Mouse (Mus musculus) lung, embryonic 14.5 days (tissue): ENCODE measurements at regions not wholly inside any gene's neighbourhood (a gene's known extent, or its start where the extent isn't known, plus 50 kb on each side); places are given as distances from the start of the nearest gene placed in this dataset.

Experiments used
- ATAC-seq: fragments of 200-750 bp; cut with Nextera tagmentation; 2 replicates; pipeline ENCODE4 v1.8.0; 2017; ENCODE audit warnings: mild to moderate bottlenecking, moderate TSS enrichment, moderate library complexity; ENCODE audit not compliant: insufficient read depth
- DNase-seq: peaks from one replicate; pipeline ENCODE4 v3.0.0-alpha.2; 2015
- H3K27ac ChIP-seq: fragments of 300-500 bp; sonication (generic); 2 replicates; pipeline ENCODE4 v1.5.1; 2014; ENCODE audit warnings: low read depth, mild to moderate bottlenecking, moderate library complexity
- H3K27me3 ChIP-seq: fragments of 300-500 bp; sonication (generic); 2 replicates; pipeline ENCODE4 v1.6.1; 2014; ENCODE audit warnings: low read length, control low read depth; ENCODE audit not compliant: insufficient read depth
- H3K36me3 ChIP-seq: fragments of 300-500 bp; sonication (generic); 2 replicates; pipeline ENCODE4 v1.6.1; 2014; ENCODE audit warnings: control low read depth; ENCODE audit not compliant: insufficient read depth
- H3K4me1 ChIP-seq: fragments of 300-500 bp; sonication (generic); 2 replicates; pipeline ENCODE4 v1.6.1; 2014; ENCODE audit warnings: antibody characterized with exemption, control low read depth; ENCODE audit not compliant: insufficient read depth
- H3K4me2 ChIP-seq: fragments of 300-500 bp; sonication (generic); 2 replicates; pipeline ENCODE4 v1.6.1; 2014; ENCODE audit warnings: mild to moderate bottlenecking
- H3K4me3 ChIP-seq: fragments of 300-500 bp; sonication (generic); 2 replicates; pipeline ENCODE4 v1.5.1; 2014; ENCODE audit warnings: low read depth, low read length
- H3K9ac ChIP-seq: fragments of 300-500 bp; sonication (generic); 2 replicates; pipeline ENCODE4 v1.6.1; 2014
- H3K9me3 ChIP-seq: fragments of 300-500 bp; sonication (generic); 2 replicates; pipeline ENCODE4 v1.6.1; 2016; ENCODE audit warnings: low read depth, low read length, control low read depth
- CTCF ChIP-seq: IDR thresholded peaks from 2 replicates; pipeline ENCODE4 v1.5.1; 2016; ENCODE audit warnings: antibody characterized with exemption, low read depth
- WGBS: fragments of 180-500 bp; shearing (Covaris S2); extraction: QIAGEN DNeasy Blood & Tissue Kit; methylation state at CpG from one replicate; pipeline ENCODE4 v1.1.7; 2014; 5-methylcytosine and 5-hydroxymethylcytosine counted together

- no peaks in the 10 kb centered on the region for H3K9me3 ChIP-seq
- H3K4me1 ChIP-seq: no peaks in the 10 kb centered on the region; the same call in 1 of the 2 replicates
- no peak overlapping the region for H3K4me3 ChIP-seq
- DNase-seq: peak; percentile 46
- no peak overlapping the region for H3K9ac ChIP-seq
- H3K4me2 ChIP-seq: no peak overlapping the region
- no peaks in the 10 kb centered on the region for H3K36me3 ChIP-seq
- no peak for ATAC-seq
- H3K27ac ChIP-seq: no peak overlapping the region
- H3K27me3 ChIP-seq: no peaks in the 10 kb centered on the region
- no peak; the same call in 1 of the 2 replicates for TF ChIP-seq CTCF
- 66% methylated on average over 8 of the region's 8 CpGs for WGBS
Measured at GRCm38 (mm10) chr11:65341683-65342440, 72.1 kb upstream of the Myocd start.

DNA sequence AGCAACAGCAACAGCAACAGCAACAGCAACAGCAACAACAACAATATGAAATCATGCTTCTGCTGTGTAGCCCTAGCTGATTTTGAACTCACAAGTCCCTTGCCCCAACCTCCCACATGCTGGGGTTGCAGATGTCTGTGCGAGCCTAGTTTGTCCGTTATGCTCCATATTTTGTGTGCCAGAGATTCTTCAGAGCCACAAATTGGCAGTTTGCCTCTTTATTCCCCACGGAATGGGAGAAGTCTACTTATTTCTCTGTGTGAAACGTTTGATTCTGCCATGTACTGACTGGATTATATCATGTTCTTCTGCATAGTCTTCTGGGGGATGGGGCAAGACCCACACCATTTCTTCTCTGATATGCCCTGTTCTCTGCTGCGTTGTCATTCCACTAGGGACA, 64.5 kb upstream of the Myocd start:
- no peak for ATAC-seq
- no peaks in the 10 kb centered on the region for H3K4me1 ChIP-seq

GRCm38 (mm10) chr11:65333101-65333500, 63.3 kb upstream of the Myocd start:
- Histone ChIP-seq H3K4me1 (0 out of 2 replicates have a peak, but pooled peaks cover under 1% of the 10 kb centered on the region), H3K27me3 (no peaks in the 10 kb centered on the region), H3K4me2 (no peak overlapping the region), H3K27ac (no peak overlapping the region), H3K36me3 (no peaks in the 10 kb centered on the region), H3K4me3 (no peak overlapping the region), H3K9me3 (no peaks in the 10 kb centered on the region), H3K9ac (no peak overlapping the region)
- 72% methylated on average over 2 of the region's 2 CpGs for WGBS
- no peak for ATAC-seq
- TF ChIP-seq CTCF: no peak
- no peak for DNase-seq

More for the DNA sequence above, 64.5 kb upstream of the Myocd start:
- H3K9me3 ChIP-seq: no peaks in the 10 kb centered on the region
- no peaks in the 10 kb centered on the region for H3K27me3 ChIP-seq
- H3K4me2 ChIP-seq: no peak overlapping the region
- H3K36me3 ChIP-seq: no peaks in the 10 kb centered on the region
- DNase-seq: peak; percentile 70
- no peak overlapping the region for H3K27ac ChIP-seq
- WGBS: 51% methylated on average over 5 of the region's 5 CpGs
- H3K4me3 ChIP-seq: no peak overlapping the region
- no peak for TF ChIP-seq CTCF
- H3K9ac ChIP-seq: no peak overlapping the region

DNA sequence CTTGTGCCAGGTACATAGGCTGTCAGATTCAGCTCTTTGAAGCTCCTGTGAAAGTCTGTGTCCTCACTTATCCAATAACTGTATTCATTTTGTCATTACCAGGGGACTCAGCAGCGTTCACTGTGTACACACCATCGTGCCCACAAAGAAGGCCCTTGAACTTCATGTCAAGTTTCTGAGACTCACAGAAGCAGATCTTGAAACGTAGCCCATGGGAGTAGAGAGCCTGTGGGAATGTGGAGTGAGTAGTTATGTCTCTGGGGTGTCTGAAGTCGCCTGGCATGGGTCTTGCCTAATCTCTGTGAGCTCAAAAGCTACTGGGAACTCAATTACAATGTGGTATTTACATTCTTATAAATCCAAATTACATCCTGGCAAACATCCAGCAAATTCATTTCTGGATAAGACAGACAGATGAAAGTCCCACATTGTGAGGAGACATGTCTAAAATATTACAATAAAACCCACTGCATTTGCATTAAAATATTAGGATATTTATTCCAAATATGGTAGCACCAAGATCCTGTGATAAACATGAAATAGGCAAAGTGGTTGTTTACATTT, 53.2 kb upstream of the Myocd start:
- no peaks in the 10 kb centered on the region for H3K36me3 ChIP-seq
- no peak overlapping the region for H3K4me2 ChIP-seq
- no peaks in the 10 kb centered on the region for H3K27me3 ChIP-seq
- peak overlapping the region; percentile 80 for H3K27ac ChIP-seq
- no peaks in the 10 kb centered on the region for H3K9me3 ChIP-seq
- no peak overlapping the region for H3K9ac ChIP-seq
- TF ChIP-seq CTCF: no peak
- WGBS: 15% methylated on average over 4 of the region's 4 CpGs
- DNase-seq (peak; percentile 91), ATAC-seq (peak; percentile 90)
- peaks cover 22% of the 10 kb centered on the region for H3K4me1 ChIP-seq
- no peak overlapping the region for H3K4me3 ChIP-seq
